Mouse (Mus musculus) hematopoietic stem cell, adult 5-6 weeks (primary cell): ENCODE results near the gene Alx3. TPM values are rescaled to one million over a fixed set of nuclear protein-coding genes. Genes with fewer than 3 reads are reported as not detected.

Experiments used
- ATAC-seq, 2 experiments: fragments of 125-278 bp in 1 of 2; replicated peaks in 1 of 2; 2 replicates each; pipeline ENCODE4 v1.8.0; 2016 to 2017; ENCODE audit warnings: inconsistent platforms in 2 of 2, mild to moderate bottlenecking in 2 of 2, moderate number of reproducible peaks in 2 of 2, low read depth in 1 of 2, moderate TSS enrichment in 1 of 2; ENCODE audit not compliant: low FRiP score in 2 of 2, poor library complexity in 2 of 2, severe bottlenecking in 2 of 2, insufficient read depth in 1 of 2, low TSS enrichment in 1 of 2
- total RNA-seq: library from RNA; stranded (forward); fragments of 172-1452, 232-1000 nt; gene quantifications from 2 replicates; pipeline ENCODE4 v1.2.3, GENCODE M21; 2017

Alx3 gene
- total RNA-seq, result not detected in 2 replicates

- ATAC-seq, result no peak
These were observed at the start of gene Alx3 for GRCm38 (mm10) chr3:107594662-107595263. Gene Alx3 (plus strand): TSS chr3:107595031.

- ATAC-seq, result no peak
These were observed 49.6 kb upstream of the Alx3 start for GRCm38 (mm10) chr3:107545278-107545677.

- ATAC-seq, result no peak
These were observed 49.0 kb upstream of the Alx3 start for GRCm38 (mm10) chr3:107545716-107546412.

- ATAC-seq, result no peak
These were observed 47.9 kb upstream of the Alx3 start for GRCm38 (mm10) chr3:107546956-107547355.

GRCm38 (mm10) chr3:107550409-107551049 is 44.3 kb upstream of the Alx3 start:
- peak; percentile 41 to 62; a peak in 1 of 4 replicates for ATAC-seq

- no peak for ATAC-seq
These were observed 40.0 kb upstream of the Alx3 start, which contains the start of gene Ubl4b for GRCm38 (mm10) chr3:107554842-107555241. Gene Ubl4b (minus strand): TSS chr3:107555073.

GRCm38 (mm10) chr3:107558740-107559139 is 36.1 kb upstream of the Alx3 start:
- 0 out of 4 replicates have a peak, but pooled peaks of 1 of the 2 experiments have one; percentile 8 for ATAC-seq

- peak; percentile 92 for ATAC-seq
These were observed 35.6 kb upstream of the Alx3 start for GRCm38 (mm10) chr3:107559183-107559582.

GRCm38 (mm10) chr3:107562104-107562503 is 32.7 kb upstream of the Alx3 start:
- no peak for ATAC-seq

- no peak for ATAC-seq
These were observed 32.2 kb upstream of the Alx3 start for GRCm38 (mm10) chr3:107562591-107562990.

GRCm38 (mm10) chr3:107563880-107564279 is 31.0 kb upstream of the Alx3 start:
- ATAC-seq, result no peak

- ATAC-seq, result no peak
These were observed 29.5 kb upstream of the Alx3 start for GRCm38 (mm10) chr3:107565331-107565730.

GRCm38 (mm10) chr3:107567766-107568165 is 27.1 kb upstream of the Alx3 start:
- ATAC-seq, result no peak

- ATAC-seq, result no peak
These were observed 26.1 kb upstream of the Alx3 start for GRCm38 (mm10) chr3:107568721-107569120.

- 0 out of 4 replicates have a peak, but pooled peaks have one; percentile 7 to 32 for ATAC-seq
These were observed 23.6 kb upstream of the Alx3 start for GRCm38 (mm10) chr3:107571205-107571604.

- no peak for ATAC-seq
These were observed 18.0 kb upstream of the Alx3 start for GRCm38 (mm10) chr3:107576807-107577206.

- no peak; a peak in 1 of 4 replicates for ATAC-seq
These were observed 16.9 kb upstream of the Alx3 start for GRCm38 (mm10) chr3:107577810-107578390.

GRCm38 (mm10) chr3:107579466-107579865 is 15.4 kb upstream of the Alx3 start:
- ATAC-seq, result peak; percentile 39 to 47; a peak in 2 of 4 replicates
